Comparison of ENCODE assay signal across 9 mouse cellular contexts in genomic region chr2:38460825-38461540, GRCm38 (mm10). TPM values are rescaled to one million over a fixed set of nuclear protein-coding genes. Genes with fewer than 3 reads are reported as not detected.
A peak's percentile ranks its signal among the peaks of the same experiment; 100 is the strongest.
DNase-seq lines count a peak whose midpoint lies in the region; ATAC-seq lines count a peak whose summit lies in the region.
"Had no signal": no experiment of that assay in that cellular context is flagged by ENCODE, and none has a peak within 500 bp of the region (broad histone marks: within the 10 kb centered on the region; RNA-seq: fewer than 3 reads in every experiment).

No protein-coding gene starts in this region.

- ATAC-seq in kidney, embryonic 14.5 days (ENCODE audit: low FRiP score, low TSS enrichment) = no peak
- ATAC-seq in hindbrain, embryonic 16.5 days = peak; percentile 84
- ATAC-seq in lung, embryonic 16.5 days (ENCODE audit: low read depth) = peak; percentile 90

- H3K4me3 ChIP-seq in kidney, embryonic 14.5 days (ENCODE audit: low read length) = no peak overlapping the region
- no peak overlapping the region for H3K4me3 ChIP-seq in hindbrain, embryonic 16.5 days (ENCODE audit: low read length)
- H3K4me3 ChIP-seq in lung, embryonic 16.5 days (ENCODE audit: low read length) = no peak overlapping the region

- DNase-seq in kidney, postnatal 10 days = peak; percentile 58
- peak; percentile 72 to 75 for DNase-seq in cerebellum, postnatal 14 days
- DNase-seq in spleen, adult 18-20 months = no peak
- DNase-seq in thymus, postnatal 10 days (ENCODE audit: low spot score in 2 of 2) = no peak
- DNase-seq in spleen, adult 12 weeks (ENCODE audit: low spot score) = no peak

- H3K27ac ChIP-seq in kidney, embryonic 14.5 days (ENCODE audit: low read depth, low read length) = no peak overlapping the region
- H3K27ac ChIP-seq in hindbrain, embryonic 16.5 days (ENCODE audit: low read depth, low read length) = 0 out of 2 replicates have a peak overlapping the region, but pooled peaks have one; percentile 31
- peak overlapping the region; percentile 24; the same call in 1 of the 2 replicates for H3K27ac ChIP-seq in lung, embryonic 16.5 days (ENCODE audit: low read length)
- H3K27ac ChIP-seq: kidney, postnatal 0 days had no signal

- H3K27me3 ChIP-seq in kidney, embryonic 14.5 days (ENCODE audit: control insufficient read depth, insufficient read depth, low read length) = no peaks in the 10 kb centered on the region
- no peaks in the 10 kb centered on the region for H3K27me3 ChIP-seq in hindbrain, embryonic 16.5 days (replicated peaks; ENCODE audit: control insufficient read depth, insufficient read depth, low read length)
- no peaks in the 10 kb centered on the region for H3K27me3 ChIP-seq in lung, embryonic 16.5 days (ENCODE audit: control insufficient read depth, insufficient read depth, low read depth, low read length)

- 50% methylated on average over 6 of the region's 6 CpGs for WGBS in kidney, embryonic 14.5 days
- WGBS in hindbrain, embryonic 16.5 days = 45% methylated on average over 6 of the region's 6 CpGs
- WGBS in lung, embryonic 16.5 days = 21% methylated on average over 6 of the region's 6 CpGs

- H3K4me1 ChIP-seq in kidney, embryonic 14.5 days (ENCODE audit: control insufficient read depth, insufficient read depth, low read length) = no peaks in the 10 kb centered on the region
- peaks cover 10% of the 10 kb centered on the region for H3K4me1 ChIP-seq in hindbrain, embryonic 16.5 days (ENCODE audit: control insufficient read depth, insufficient read depth, low read depth, low read length)
- H3K4me1 ChIP-seq in lung, embryonic 16.5 days (replicated peaks; ENCODE audit: control insufficient read depth, insufficient read depth, low read length) = peaks cover 18% of the 10 kb centered on the region

- H3K36me3 ChIP-seq in kidney, embryonic 14.5 days (ENCODE audit: control insufficient read depth, insufficient read depth, low read length) = no peaks in the 10 kb centered on the region
- H3K36me3 ChIP-seq in hindbrain, embryonic 16.5 days (ENCODE audit: control insufficient read depth, insufficient read depth, low read length) = no peaks in the 10 kb centered on the region
- no peaks in the 10 kb centered on the region for H3K36me3 ChIP-seq in lung, embryonic 16.5 days (ENCODE audit: control insufficient read depth, insufficient read depth, low read length)

- no peak overlapping the region for H3K4me2 ChIP-seq in kidney, embryonic 14.5 days (replicated peaks; ENCODE audit: low read depth, low read length)
- no peak overlapping the region for H3K4me2 ChIP-seq in hindbrain, embryonic 16.5 days (ENCODE audit: low read length)
- no peak overlapping the region for H3K4me2 ChIP-seq in lung, embryonic 16.5 days (ENCODE audit: low read depth, low read length)

- no peak overlapping the region for H3K9ac ChIP-seq in kidney, embryonic 14.5 days (ENCODE audit: low read depth, low read length)
- no peak overlapping the region for H3K9ac ChIP-seq in hindbrain, embryonic 16.5 days (ENCODE audit: low read depth, low read length)
- no peak overlapping the region for H3K9ac ChIP-seq in lung, embryonic 16.5 days (ENCODE audit: low read length)

- no peaks in the 10 kb centered on the region for H3K9me3 ChIP-seq in kidney, embryonic 14.5 days (ENCODE audit: control insufficient read depth, low read length)
- no peaks in the 10 kb centered on the region for H3K9me3 ChIP-seq in hindbrain, embryonic 16.5 days (ENCODE audit: control insufficient read depth, low read length)
- H3K9me3 ChIP-seq in lung, embryonic 16.5 days (ENCODE audit: control insufficient read depth, low read length) = no peaks in the 10 kb centered on the region

RNA-seq across cellular contexts. Expression of gene Nek6, which starts 50.5 kb away (rescaled TPM):
- polyA plus RNA-seq in kidney, embryonic 14.5 days (2014; fragmentation: Nextera tagmentation; extraction: Ambion mirVana) = 56.9 and 75.9 TPM in 2 replicates
- polyA plus RNA-seq in hindbrain, embryonic 16.5 days (2015; fragmentation: Nextera tagmentation; extraction: Ambion mirVana) = 65.4 and 72.4 TPM in 2 replicates
- 117 and 122 TPM in 2 replicates for polyA plus RNA-seq in lung, embryonic 16.5 days (2015; fragmentation: Nextera tagmentation; extraction: Ambion mirVana)

Comparison
In these comparisons a context has a peak if more than half of its experiments do, and no peak if none do; other contexts are left out.
1. DNase-seq: peak in kidney, postnatal 10 days (single experiment) and cerebellum, postnatal 14 days (2 of 2); none in spleen, adult 18-20 months (0 of 2), thymus, postnatal 10 days (0 of 2) and spleen, adult 12 weeks (single experiment).